Mouse (Mus musculus) MEL (cell line): ENCODE measurements around the gene Rflnb. TPM values are rescaled to one million over a fixed set of nuclear protein-coding genes. Genes with fewer than 3 reads are reported as not detected.
A peak's percentile ranks its signal among the peaks of the same experiment; 100 is the strongest.

Experiments used
- DNase-seq: peaks from one replicate; pipeline ENCODE4 v3.0.0; 2011; ENCODE audit warnings: low read depth, low spot score
- H3K27ac ChIP-seq: 2 replicates; pipeline ENCODE4 v1.5.1; 2012; ENCODE audit warnings: low read depth, mild to moderate bottlenecking, control low read depth, low read length, moderate library complexity; ENCODE audit not compliant: control insufficient read depth
- H3K27me3 ChIP-seq, 2 experiments: fragments of 150-350 bp in 1 of 2; sonication (generic) in 1 of 2; 2 replicates each; pipeline ENCODE4 v1.6.1; 2012; ENCODE audit warnings: low read length in 2 of 2, mild to moderate bottlenecking in 2 of 2, improper control_type of control experiment in 1 of 2, moderate library complexity in 1 of 2; ENCODE audit not compliant: insufficient read depth in 2 of 2, control insufficient read depth in 1 of 2
- H3K36me3 ChIP-seq, 2 experiments: 2 replicates each; pipeline ENCODE4 v1.6.1; 2012 to 2014; ENCODE audit warnings: low read length in 2 of 2, improper control_type of control experiment in 1 of 2, inconsistent platforms in 1 of 2, mild to moderate bottlenecking in 1 of 2; ENCODE audit not compliant: insufficient read depth in 2 of 2, control insufficient read depth in 1 of 2
- H3K4me1 ChIP-seq, 2 experiments: fragments of 150-350 bp in 1 of 2; sonication (generic) in 1 of 2; 2 replicates each; pipeline ENCODE4 v1.6.1; 2012; ENCODE audit warnings: low read length in 2 of 2, improper control_type of control experiment in 1 of 2, mild to moderate bottlenecking in 1 of 2; ENCODE audit not compliant: insufficient read depth in 2 of 2, control insufficient read depth in 1 of 2
- H3K4me3 ChIP-seq, 2 experiments: fragments of 150-350 bp in 1 of 2; sonication (generic) in 1 of 2; 2 replicates each; pipeline ENCODE4 v1.5.1; 2012; ENCODE audit warnings: low read depth in 2 of 2, low read length in 2 of 2, mild to moderate bottlenecking in 2 of 2, moderate library complexity in 2 of 2, control low read depth in 1 of 2, improper control_type of control experiment in 1 of 2; ENCODE audit not compliant: control insufficient read depth in 1 of 2, insufficient read depth in 1 of 2
- H3K79me2 ChIP-seq: 2 replicates; pipeline ENCODE4 v1.6.1; 2012; ENCODE audit warnings: mild to moderate bottlenecking, low read length, moderate library complexity; ENCODE audit not compliant: control insufficient read depth, poor library complexity, insufficient read depth
- H3K9ac ChIP-seq: 2 replicates; pipeline ENCODE4 v1.6.1; 2012; ENCODE audit warnings: low read depth, mild to moderate bottlenecking, control low read depth, low read length, moderate library complexity; ENCODE audit not compliant: control insufficient read depth, poor library complexity, severe bottlenecking
- H3K9me3 ChIP-seq: fragments of 150-350 bp; sonication (generic); replicated peaks from 2 replicates; pipeline ENCODE4 v1.6.1; 2012; ENCODE audit warnings: mild to moderate bottlenecking, low read length, improper control_type of control experiment, moderate library complexity; ENCODE audit not compliant: insufficient read depth
- BHLHE40 ChIP-seq: IDR thresholded peaks from 2 replicates; pipeline ENCODE4 v1.6.1; 2012; ENCODE audit warnings: low read depth, mild to moderate bottlenecking, inconsistent platforms, low read length, improper control_type of control experiment, borderline replicate concordance
- CHD2 ChIP-seq: IDR thresholded peaks from 2 replicates; pipeline ENCODE4 v1.6.1; 2011; ENCODE audit warnings: low read length, improper control_type of control experiment
- CTCF ChIP-seq, 3 experiments: IDR thresholded peaks in 2 of 3; conservative IDR thresholded peaks in 1 of 3; 2 replicates each; pipeline ENCODE4 v1.5.1; 2011 to 2012; ENCODE audit warnings: low read length in 3 of 3, low read depth in 2 of 3, mild to moderate bottlenecking in 2 of 3, improper control_type of control experiment in 1 of 3, inconsistent platforms in 1 of 3, mixed read lengths in 1 of 3, moderate library complexity in 1 of 3; ENCODE audit not compliant: control insufficient read depth in 1 of 3, insufficient read depth in 1 of 3, poor library complexity in 1 of 3, severe bottlenecking in 1 of 3
- E2F4 ChIP-seq: IDR thresholded peaks from 2 replicates; pipeline ENCODE4 v1.6.1; 2011; ENCODE audit warnings: low read depth, low read length, improper control_type of control experiment, borderline replicate concordance
- ELF1 ChIP-seq: IDR thresholded peaks from 2 replicates; pipeline ENCODE4 v1.6.1; 2014; ENCODE audit warnings: low read depth, mild to moderate bottlenecking, inconsistent platforms, low read length, improper control_type of control experiment, moderate library complexity
- EP300 ChIP-seq, 2 experiments: IDR thresholded peaks; 2 replicates each; pipeline ENCODE4 v1.6.1; 2011; ENCODE audit warnings: improper control_type of control experiment in 2 of 2, low read length in 2 of 2, low read depth in 1 of 2, mild to moderate bottlenecking in 1 of 2
- ETS1 ChIP-seq: IDR thresholded peaks from 2 replicates; pipeline ENCODE4 v1.6.1; 2012; ENCODE audit warnings: low read depth, mild to moderate bottlenecking, inconsistent platforms, low read length, improper control_type of control experiment, moderate library complexity
- GABPA ChIP-seq: IDR thresholded peaks from 2 replicates; pipeline ENCODE4 v1.6.1; 2012; ENCODE audit warnings: low read depth, mild to moderate bottlenecking, inconsistent platforms, low read length, improper control_type of control experiment, moderate library complexity
- GATA1 ChIP-seq: IDR thresholded peaks from 2 replicates; pipeline ENCODE4 v1.6.1; 2011; ENCODE audit warnings: low read depth, low read length, improper control_type of control experiment
- HCFC1 ChIP-seq: IDR thresholded peaks from 2 replicates; pipeline ENCODE4 v1.6.1; 2012; ENCODE audit warnings: low read depth, mild to moderate bottlenecking, inconsistent platforms, low read length, improper control_type of control experiment, moderate library complexity
- JUND ChIP-seq: IDR thresholded peaks from 2 replicates; pipeline ENCODE4 v1.6.1; 2011; ENCODE audit warnings: low read depth, mild to moderate bottlenecking, improper control_type of control experiment, low read length
- MAFK ChIP-seq: IDR thresholded peaks from 2 replicates; pipeline ENCODE4 v1.6.1; 2011; ENCODE audit warnings: low read depth, mild to moderate bottlenecking, low read length, improper control_type of control experiment, borderline replicate concordance
- MAX ChIP-seq: IDR thresholded peaks from 2 replicates; pipeline ENCODE4 v1.6.1; 2011; ENCODE audit warnings: low read length, improper control_type of control experiment
- MAZ ChIP-seq: IDR thresholded peaks from 2 replicates; pipeline ENCODE4 v1.6.1; 2012; ENCODE audit warnings: low read depth, mild to moderate bottlenecking, inconsistent platforms, low read length, improper control_type of control experiment
- MEF2A ChIP-seq: IDR thresholded peaks from 2 replicates; pipeline ENCODE4 v1.6.1; 2014; ENCODE audit warnings: low read depth, mild to moderate bottlenecking, inconsistent platforms, low read length, improper control_type of control experiment; ENCODE audit not compliant: poor library complexity, insufficient replicate concordance, severe bottlenecking; ENCODE audit errors: extremely low read depth
- MYB ChIP-seq: IDR thresholded peaks from 2 replicates; pipeline ENCODE4 v1.6.1; 2011; ENCODE audit warnings: mild to moderate bottlenecking, low read depth, low read length, improper control_type of control experiment
- MYC ChIP-seq: IDR thresholded peaks from 2 replicates; pipeline ENCODE4 v1.6.1; 2011; ENCODE audit warnings: low read depth, mild to moderate bottlenecking, low read length, improper control_type of control experiment, moderate library complexity
- POLR2AphosphoS2 ChIP-seq: IDR thresholded peaks from 2 replicates; pipeline ENCODE4 v1.6.1; 2011; ENCODE audit warnings: low read length, improper control_type of control experiment
- POLR2AphosphoS5 ChIP-seq: IDR thresholded peaks from 2 replicates; pipeline ENCODE4 v1.6.1; 2012; ENCODE audit warnings: low read depth, borderline replicate concordance, mild to moderate bottlenecking, inconsistent platforms, low read length, moderate library complexity, mixed read lengths
- RCOR1 ChIP-seq: IDR thresholded peaks from 2 replicates; pipeline ENCODE4 v1.6.1; 2012; ENCODE audit warnings: low read depth, mild to moderate bottlenecking, inconsistent platforms, low read length, improper control_type of control experiment
- SIN3A ChIP-seq: IDR thresholded peaks from 2 replicates; pipeline ENCODE4 v1.6.1; 2012; ENCODE audit warnings: low read length, improper control_type of control experiment, inconsistent platforms
- SMC3 ChIP-seq: IDR thresholded peaks from 2 replicates; pipeline ENCODE4 v1.6.1; 2011; ENCODE audit warnings: low read depth, low read length, improper control_type of control experiment
- TAL1 ChIP-seq: IDR thresholded peaks from 2 replicates; pipeline ENCODE4 v1.6.1; 2012; ENCODE audit warnings: mild to moderate bottlenecking, inconsistent platforms, low read length, moderate library complexity, mixed read lengths
- TBP ChIP-seq: IDR thresholded peaks from 2 replicates; pipeline ENCODE4 v1.8.0; 2011; ENCODE audit warnings: low read depth, low read length, improper control_type of control experiment
- TCF12 ChIP-seq: IDR thresholded peaks from 2 replicates; pipeline ENCODE4 v1.6.1; 2014; ENCODE audit warnings: low read depth, mild to moderate bottlenecking, inconsistent platforms, low read length, improper control_type of control experiment, moderate library complexity
- USF1 ChIP-seq: IDR thresholded peaks from 2 replicates; pipeline ENCODE4 v1.6.1; 2014; ENCODE audit warnings: low read depth, mild to moderate bottlenecking, inconsistent platforms, low read length, improper control_type of control experiment, moderate library complexity
- USF2 ChIP-seq, 2 experiments: IDR thresholded peaks; 2 replicates each; pipeline ENCODE4 v1.6.1; 2011 to 2012; ENCODE audit warnings: improper control_type of control experiment in 2 of 2, low read length in 2 of 2, borderline replicate concordance in 1 of 2, inconsistent platforms in 1 of 2, low read depth in 1 of 2, mild to moderate bottlenecking in 1 of 2; ENCODE audit not compliant: insufficient read depth in 1 of 2
- ZKSCAN1 ChIP-seq: IDR thresholded peaks from 2 replicates; pipeline ENCODE4 v1.6.1; 2012; ENCODE audit warnings: low read depth, mild to moderate bottlenecking, inconsistent platforms, low read length, improper control_type of control experiment, moderate library complexity
- polyA plus RNA-seq, 2 experiments: library from polyadenylated mRNA; stranded (reverse) in 1 of 2; unstranded in 1 of 2; fragments of >175 nt in 1 of 2; fragments of >200 nt in 1 of 2; gene quantifications; 2 replicates each; pipeline versions ENCODE4 v1.2.1 to v1.2.4; 2012; ENCODE audit warnings: low replicate concordance in 2 of 2, low read depth in 1 of 2; ENCODE audit not compliant: insufficient read length in 2 of 2, insufficient read depth in 1 of 2, missing spikeins in 1 of 2
- total RNA-seq: library from RNA; depleted of rRNA; stranded (reverse); fragments of 300-350 nt; gene quantifications from 2 replicates; pipeline ENCODE4 v1.2.3, GENCODE M21; 2012

Rflnb gene
- total and polyA plus RNA-seq, 3 experiments: 7.4 to 8.7 TPM; not detected in 1

GRCm38 (mm10) chr11:76015814-76016213 is 11.8 kb downstream of the Rflnb start (continued):
- no peak for TF ChIP-seq POLR2AphosphoS5
- peak; percentile 67 for TF ChIP-seq TCF12
- no peak for TF ChIP-seq USF2 (IDR thresholded peaks at IDR 0.05; ENCODE audit: borderline replicate concordance in 1 of 2, insufficient read depth in 1 of 2, low read depth in 1 of 2, low read length in 2 of 2)
- TF ChIP-seq USF1: no peak
- peak; percentile 73 for TF ChIP-seq EP300 (IDR thresholded peaks at IDR 0.05; ENCODE audit: low read depth in 1 of 2, low read length in 2 of 2)
- TF ChIP-seq MEF2A: no peak
- TF ChIP-seq, all 39 proteins: peak for 9

DNA sequence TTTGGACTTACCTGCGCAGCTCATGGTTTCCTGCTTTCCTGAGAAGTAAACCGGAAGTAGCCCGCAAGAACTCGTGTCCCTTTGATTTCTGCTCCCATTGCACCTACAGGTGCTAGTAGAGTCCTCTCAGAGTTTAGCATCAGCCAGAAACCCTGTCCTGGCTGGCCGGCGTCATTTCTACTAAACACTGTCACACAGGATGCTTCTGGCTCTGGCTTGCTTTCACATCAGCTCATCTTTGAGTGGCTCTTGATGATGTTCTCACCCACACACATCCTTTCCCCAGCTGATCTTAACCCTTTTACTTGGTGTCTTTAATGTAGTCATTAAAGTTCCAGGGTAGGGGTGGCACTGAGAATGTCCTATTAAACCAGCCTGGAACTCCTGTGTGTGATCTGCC is 12.3 kb downstream of the Rflnb start:
- no peak for TF ChIP-seq HCFC1
- TF ChIP-seq MAX: no peak
- TF ChIP-seq SMC3: no peak
- TF ChIP-seq E2F4: no peak
- TF ChIP-seq TAL1: no peak
- TF ChIP-seq MYB: no peak
- TF ChIP-seq USF1: no peak
- TF ChIP-seq ETS1: no peak
- no peak for DNase-seq
- Histone ChIP-seq H3K4me3 (no peak overlapping the region), H3K4me1 (peaks cover 6 to 31% of the 10 kb centered on the region in 2 experiments), H3K36me3 (peaks cover 0 to 17% of the 10 kb centered on the region in 2 experiments; a peak in 2 of 4 replicates), H3K27ac (no peak overlapping the region), H3K9ac (no peak overlapping the region), H3K27me3 (no peaks in the 10 kb centered on the region), H3K79me2 (no peaks in the 10 kb centered on the region), H3K9me3 (no peaks in the 10 kb centered on the region)

- H3K4me3 ChIP-seq: 0 out of 4 replicates have a peak overlapping the region, but pooled peaks of 1 of the 2 experiments have one; percentile 2
- peaks cover 6 to 34% of the 10 kb centered on the region in 2 experiments for H3K4me1 ChIP-seq
- peaks cover 0 to 14% of the 10 kb centered on the region in 2 experiments; a peak in 2 of 4 replicates for H3K36me3 ChIP-seq
- no peaks in the 10 kb centered on the region for H3K9me3 ChIP-seq
- H3K27ac ChIP-seq: peak overlapping the region; percentile 64
- H3K27me3 ChIP-seq: no peaks in the 10 kb centered on the region
- no peak overlapping the region for H3K9ac ChIP-seq
- DNase-seq: peak; percentile 91
- no peaks in the 10 kb centered on the region for H3K79me2 ChIP-seq
- TF ChIP-seq CTCF (IDR thresholded peaks at IDR 0.05 in 2 of 3, conservative IDR thresholded peaks at IDR 0.05 in 1 of 3; ENCODE audit: control insufficient read depth in 1 of 3, insufficient read depth in 1 of 3, low read depth in 2 of 3, low read length in 3 of 3, poor library complexity in 1 of 3, severe bottlenecking in 1 of 3) (no peak), SIN3A (peak; percentile 56), JUND (0 out of 2 replicates have a peak, but pooled peaks have one; percentile 7), ZKSCAN1 (no peak), RCOR1 (peak; percentile 71), E2F4 (no peak), ETS1 (peak; percentile 40; the same call in 1 of the 2 replicates), GATA1 (peak; percentile 80), ELF1 (peak; percentile 39; the same call in 1 of the 2 replicates), MAFK (no peak), TCF12 (peak; percentile 71), MYC (0 out of 2 replicates have a peak, but pooled peaks have one; percentile 31), POLR2AphosphoS2 (no peak), HCFC1 (0 out of 2 replicates have a peak, but pooled peaks have one; percentile 11), TBP (peak; percentile 64; the same call in 1 of the 2 replicates), GABPA (no peak), CHD2 (no peak), MAZ (no peak), BHLHE40 (0 out of 2 replicates have a peak, but pooled peaks have one; percentile 13)
These were observed 16.6 kb downstream of the Rflnb start for GRCm38 (mm10) chr11:76010838-76011624.
